Mouse (Mus musculus) heart, adult 18-20 months (tissue): ENCODE measurements around the gene Prl8a8. TPM values are rescaled to one million over a fixed set of nuclear protein-coding genes. Genes with fewer than 3 reads are reported as not detected.

Source experiments
- DNase-seq, 2 experiments: peaks; one replicate each; pipeline ENCODE4 v3.0.0; 2021 to 2022; ENCODE audit warnings: mixed read lengths in 1 of 2
- long read RNA-seq, 2 experiments: library from polyadenylated mRNA; stranded (forward); transcript quantifications; one replicate each; pipeline ENCODE4 v2.0.0; 2021
- total RNA-seq, 2 experiments: library from RNA; stranded (reverse); gene quantifications; 2 replicates each; pipeline ENCODE4 v1.2.3; 2021

Prl8a8 gene
- not detected for total RNA-seq
- long read RNA-seq, experiment 1, result 0 reads
- long read RNA-seq, experiment 2, result 0 reads

- no peak for DNase-seq
These were observed at the start of gene Prl8a8 for GRCm38 (mm10) chr13:27513117-27513516. Gene Prl8a8, minus strand, starts transcription at chr13:27513217.

DNA sequence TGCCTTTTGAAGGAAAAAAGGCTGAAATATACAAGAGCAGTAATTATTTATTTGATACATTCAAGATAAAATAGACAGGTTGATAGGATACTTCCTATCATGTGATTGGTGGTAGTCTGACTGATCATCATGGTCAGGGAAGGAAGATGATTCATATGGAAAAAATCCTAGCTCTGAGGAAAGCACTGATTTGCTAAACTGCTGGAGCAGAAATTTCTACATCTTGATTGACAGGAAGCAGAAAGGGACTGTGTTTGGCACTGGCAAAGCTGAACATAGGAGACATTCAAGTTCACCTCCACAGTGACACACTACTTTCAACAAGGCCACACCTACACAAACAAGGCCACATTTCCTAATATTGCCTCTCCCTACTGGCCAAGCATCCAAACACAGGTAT lies 40.3 kb upstream of the Prl8a8 start:
- no peak for DNase-seq

DNA sequence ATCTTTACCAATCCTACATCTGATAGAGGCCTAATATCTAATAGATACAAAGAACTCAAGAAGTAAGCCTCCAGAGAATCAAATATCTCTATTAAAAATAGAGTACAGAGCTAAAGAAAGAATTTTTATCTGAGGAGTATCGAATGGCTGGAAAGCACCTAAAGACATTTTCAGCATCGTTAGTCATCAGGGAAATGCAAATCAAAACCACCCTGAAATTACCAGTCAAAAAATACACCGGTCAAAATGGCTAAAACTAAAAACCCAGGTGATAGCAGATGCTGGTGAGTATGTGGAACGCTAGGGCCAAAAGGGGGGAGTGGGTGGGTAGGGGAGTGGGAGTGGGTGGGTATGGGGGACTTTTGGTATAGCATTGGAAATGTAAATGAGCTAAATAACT lies 10.1 kb upstream of the Prl8a8 start:
- no peak for DNase-seq

- DNase-seq, result no peak
These were observed 5.4 kb downstream of the Prl8a8 start for GRCm38 (mm10) chr13:27507645-27508044.

Other genes with a start within 250 kb of the Prl8a8 start
- gene Prl6a1, start 200.6 kb downstream of the Prl8a8 start, total RNA-seq, result not detected
- not detected for gene Prl8a2, start 167.5 kb downstream of the Prl8a8 start, total RNA-seq
- gene Prl2b1, start 122.4 kb downstream of the Prl8a8 start, total RNA-seq, result not detected
- not detected for gene Prl8a6, start 74.5 kb downstream of the Prl8a8 start, total RNA-seq
- gene Prl8a9, start 51.4 kb upstream of the Prl8a8 start, total RNA-seq, result not detected
- not detected for gene Prl8a1, start 69.0 kb upstream of the Prl8a8 start, total RNA-seq
- gene Prl7b1, start 97.4 kb upstream of the Prl8a8 start, total RNA-seq, result not detected
- not detected for gene Prl7a1, start 129.3 kb upstream of the Prl8a8 start, total RNA-seq
- gene Prl7a2, start 154.8 kb upstream of the Prl8a8 start, total RNA-seq, result not detected
- not detected for gene Prl7d1, start 203.5 kb upstream of the Prl8a8 start, total RNA-seq